Mouse (Mus musculus): ENCODE results near the gene Rpgrip1l. TPM values are rescaled to one million over a fixed set of nuclear protein-coding genes. Genes with fewer than 3 reads are reported as not detected.
A peak's percentile ranks its signal among the peaks of the same experiment; 100 is the strongest.

Rpgrip1l gene
- polyA plus RNA-seq, 1 experiment from 2014 or later, result 16.2 TPM

- no peak overlapping the region for H3K27ac ChIP-seq
- no peak for ATAC-seq (ENCODE audit: low FRiP score, low read depth)
- H3K27me3 ChIP-seq (replicated peaks), result no peaks in the 10 kb centered on the region
- H3K4me3 ChIP-seq, result no peak overlapping the region
- peaks cover 33% of the 10 kb centered on the region for H3K4me1 ChIP-seq
- no peak overlapping the region for H3K4me2 ChIP-seq (replicated peaks)
- 87% methylated on average over 6 of the region's 6 CpGs for WGBS
- no peaks in the 10 kb centered on the region for H3K9me3 ChIP-seq
- no peak overlapping the region for H3K9ac ChIP-seq
- no peaks in the 10 kb centered on the region for H3K36me3 ChIP-seq
Observed at GRCm38 (mm10) chr8:91326946-91327345, 13.9 kb upstream of the Rpgrip1l start.

GRCm38 (mm10) chr8:91326018-91326417, 13.0 kb upstream of the Rpgrip1l start:
- Histone ChIP-seq H3K27me3 (replicated peaks) (no peaks in the 10 kb centered on the region), H3K27ac (no peak overlapping the region), H3K4me1 (peaks cover 27% of the 10 kb centered on the region), H3K4me2 (replicated peaks) (no peak overlapping the region), H3K4me3 (no peak overlapping the region), H3K9ac (no peak overlapping the region), H3K9me3 (no peaks in the 10 kb centered on the region), H3K36me3 (no peaks in the 10 kb centered on the region)
- ATAC-seq (ENCODE audit: low FRiP score, low read depth), result no peak
- WGBS, result 82% methylated on average over 3 of the region's 3 CpGs

DNA sequence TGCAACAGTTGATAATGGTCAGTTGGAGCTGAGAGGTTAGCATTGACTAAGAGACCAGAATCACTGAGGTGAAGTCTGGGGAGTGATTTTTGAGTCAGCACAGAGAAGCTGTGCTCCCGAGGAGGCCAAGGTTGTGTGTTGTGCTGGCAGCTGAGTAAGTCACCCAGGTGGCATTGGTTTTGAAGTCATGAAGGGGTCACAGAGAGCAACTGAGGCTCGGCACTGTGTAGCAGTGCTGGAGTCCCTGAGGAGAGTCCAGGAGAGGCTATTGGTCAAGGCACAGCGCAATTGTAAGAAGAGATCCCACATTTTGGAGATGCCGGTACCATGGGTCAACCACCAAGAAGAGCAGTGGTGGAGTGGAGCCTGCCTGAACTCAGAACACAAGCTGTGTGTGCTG, 11.9 kb upstream of the Rpgrip1l start:
- WGBS, result 85% methylated on average over 4 of the region's 4 CpGs
- no peaks in the 10 kb centered on the region for H3K27me3 ChIP-seq (replicated peaks)
- H3K4me1 ChIP-seq, result peaks cover 22% of the 10 kb centered on the region
- H3K9ac ChIP-seq, result no peak overlapping the region
- ATAC-seq (ENCODE audit: low FRiP score, low read depth), result no peak
- H3K4me3 ChIP-seq, result no peak overlapping the region
- no peaks in the 10 kb centered on the region for H3K36me3 ChIP-seq
- no peaks in the 10 kb centered on the region for H3K9me3 ChIP-seq
- H3K4me2 ChIP-seq (replicated peaks), result no peak overlapping the region
- H3K27ac ChIP-seq, result no peak overlapping the region

DNA sequence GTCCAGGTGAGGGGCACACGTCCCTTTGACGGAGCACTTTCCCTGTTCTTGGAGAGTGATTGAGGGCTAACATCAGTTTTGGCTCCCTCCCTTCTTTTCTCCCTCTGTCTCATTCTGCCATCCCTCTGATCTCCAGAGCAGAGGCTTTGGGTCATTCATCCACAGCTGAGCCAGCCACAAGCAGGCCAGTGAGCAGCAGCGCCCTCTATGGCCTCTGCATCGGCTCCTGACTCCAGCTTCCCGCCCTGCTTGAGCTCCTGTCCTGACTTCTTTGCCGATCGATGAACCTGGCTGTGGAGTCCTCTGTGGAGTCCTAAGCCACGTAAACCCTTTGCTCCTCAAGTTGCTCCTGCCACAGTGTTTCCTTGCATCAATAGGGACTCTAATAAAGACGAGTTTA, 11.2 kb upstream of the Rpgrip1l start:
- ATAC-seq (ENCODE audit: low FRiP score, low read depth), result no peak
- Histone ChIP-seq H3K9ac (no peak overlapping the region), H3K27me3 (replicated peaks) (no peaks in the 10 kb centered on the region), H3K4me2 (replicated peaks) (no peak overlapping the region), H3K4me3 (no peak overlapping the region), H3K27ac (no peak overlapping the region), H3K4me1 (peaks cover 15% of the 10 kb centered on the region), H3K36me3 (no peaks in the 10 kb centered on the region), H3K9me3 (no peaks in the 10 kb centered on the region)
- WGBS, result 51% methylated on average over 9 of the region's 9 CpGs

DNA sequence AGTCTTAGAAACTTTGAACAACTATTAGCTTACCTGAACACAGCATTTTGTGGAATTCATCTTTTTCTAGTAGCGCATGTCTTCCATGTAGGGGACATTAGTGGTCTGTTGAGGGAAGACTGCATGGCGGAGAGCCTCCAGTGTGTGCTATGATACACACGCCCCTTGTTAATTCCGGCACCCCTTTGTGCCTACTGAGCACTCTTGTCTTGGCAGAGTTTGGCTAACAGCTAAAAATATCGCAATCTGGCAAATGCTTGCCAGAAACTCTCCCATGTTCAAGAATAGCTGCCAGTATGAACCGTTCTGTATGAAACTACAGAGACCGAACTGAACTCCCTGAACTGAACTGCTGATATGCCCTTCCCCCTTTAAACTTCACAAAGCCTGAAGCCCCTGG, 10.4 kb upstream of the Rpgrip1l start:
- H3K4me3 ChIP-seq, result no peak overlapping the region
- no peak for ATAC-seq (ENCODE audit: low FRiP score, low read depth)
- 82% methylated on average over 7 of the region's 7 CpGs for WGBS
- H3K27ac ChIP-seq, result no peak overlapping the region
- H3K4me2 ChIP-seq (replicated peaks), result no peak overlapping the region
- H3K9ac ChIP-seq, result no peak overlapping the region
- no peaks in the 10 kb centered on the region for H3K9me3 ChIP-seq
- H3K27me3 ChIP-seq (replicated peaks), result no peaks in the 10 kb centered on the region
- peaks cover 9% of the 10 kb centered on the region; the same call in 1 of the 2 replicates for H3K4me1 ChIP-seq
- no peaks in the 10 kb centered on the region for H3K36me3 ChIP-seq

- ATAC-seq (ENCODE audit: low FRiP score, low read depth), result no peak
- Histone ChIP-seq H3K9ac (no peak overlapping the region), H3K9me3 (no peaks in the 10 kb centered on the region), H3K27ac (no peak overlapping the region), H3K4me3 (no peak overlapping the region), H3K36me3 (no peaks in the 10 kb centered on the region), H3K4me1 (peaks cover 12% of the 10 kb centered on the region), H3K4me2 (replicated peaks) (no peak overlapping the region), H3K27me3 (replicated peaks) (no peaks in the 10 kb centered on the region)
- 78% methylated on average over 7 of the region's 7 CpGs for WGBS
Observed at GRCm38 (mm10) chr8:91318938-91319729, 6.1 kb upstream of the Rpgrip1l start.

DNA sequence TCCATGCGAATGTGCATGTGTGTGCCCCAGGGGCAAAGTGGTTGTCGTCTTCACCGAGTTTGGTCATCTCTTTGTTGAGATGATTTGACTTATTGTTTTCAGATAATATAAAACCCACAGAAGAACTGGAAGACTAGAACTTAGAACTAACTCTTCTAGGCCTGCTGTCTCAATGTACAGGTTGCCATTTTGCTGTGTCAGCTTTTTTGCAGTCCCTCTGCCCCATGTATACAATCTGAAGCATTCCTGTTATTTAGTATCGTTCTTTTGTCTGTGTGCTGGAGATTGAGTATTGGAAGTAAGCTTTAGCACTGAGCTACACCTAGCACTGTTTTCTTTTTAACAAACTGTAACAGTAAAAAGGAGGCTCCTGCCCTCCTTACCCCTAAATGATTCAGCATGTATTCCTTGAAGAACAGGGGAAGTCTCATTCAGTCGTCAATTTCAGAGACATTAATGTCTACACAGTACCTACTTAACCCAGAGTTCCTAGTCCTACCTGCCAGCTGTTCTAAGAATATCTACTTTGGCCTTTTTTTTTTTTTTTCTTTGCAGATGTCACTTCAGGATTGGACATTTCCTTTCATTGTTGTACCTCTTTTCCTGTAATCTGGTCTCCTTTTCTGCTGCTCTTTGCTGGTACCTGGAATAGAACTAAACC, 4.6 kb upstream of the Rpgrip1l start:
- Histone ChIP-seq H3K9ac (no peak overlapping the region), H3K27ac (no peak overlapping the region), H3K9me3 (no peaks in the 10 kb centered on the region), H3K36me3 (no peaks in the 10 kb centered on the region), H3K27me3 (replicated peaks) (no peaks in the 10 kb centered on the region), H3K4me1 (peaks cover 16% of the 10 kb centered on the region), H3K4me3 (no peak overlapping the region), H3K4me2 (replicated peaks) (no peak overlapping the region)
- 90% methylated on average over 5 of the region's 5 CpGs for WGBS
- no peak for ATAC-seq (ENCODE audit: low FRiP score, low read depth)

GRCm38 (mm10) chr8:91312342-91312741, 720 bp downstream of the Rpgrip1l start:
- no peaks in the 10 kb centered on the region for H3K9me3 ChIP-seq

DNA sequence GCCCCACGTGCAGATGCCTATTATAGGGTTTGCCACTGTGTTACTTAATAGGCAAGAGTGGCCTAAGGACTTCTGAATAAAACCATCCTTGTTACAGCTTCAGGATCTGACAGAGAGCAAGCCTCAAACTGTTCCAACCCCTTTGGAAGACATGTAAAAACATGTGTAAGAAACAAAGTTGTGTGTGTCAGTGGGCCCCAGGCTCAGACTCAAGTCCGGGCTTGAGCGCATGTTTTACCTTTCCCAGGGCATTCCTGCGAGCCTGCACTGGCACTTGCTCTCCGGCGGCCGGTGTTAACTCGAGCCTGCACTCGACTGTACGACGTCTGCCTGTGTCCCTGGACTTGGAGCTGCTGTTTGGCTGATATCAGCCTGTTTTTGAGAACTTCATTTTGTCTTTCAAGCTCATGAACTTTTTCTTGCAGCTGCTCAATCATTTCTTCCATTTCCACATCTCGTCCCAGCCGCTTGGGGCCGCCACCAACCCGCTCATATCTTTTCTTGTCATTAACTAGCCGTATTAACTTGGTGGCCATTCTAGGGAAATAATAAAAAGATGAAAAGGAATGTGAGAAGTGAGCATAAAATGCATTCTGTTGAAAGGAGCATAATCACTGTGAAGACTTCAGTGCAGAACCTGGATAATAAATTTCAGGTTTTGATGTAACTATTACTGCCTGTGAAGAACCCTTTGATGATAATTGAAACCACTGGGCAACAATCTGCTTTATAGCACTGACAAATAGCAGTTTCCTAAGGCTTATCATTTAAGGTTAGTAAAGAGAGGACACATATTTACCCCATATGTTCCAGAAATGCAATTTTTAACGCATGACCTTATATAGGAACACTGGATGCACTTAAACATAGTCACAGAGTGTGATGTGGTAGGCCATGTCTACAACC, 8.3 kb downstream of the Rpgrip1l start:
- ATAC-seq (ENCODE audit: low FRiP score, low read depth), result no peak
- Histone ChIP-seq H3K4me3 (no peak overlapping the region), H3K9ac (no peak overlapping the region), H3K36me3 (peaks cover 15% of the 10 kb centered on the region), H3K27ac (no peak overlapping the region), H3K4me1 (no peaks in the 10 kb centered on the region), H3K27me3 (replicated peaks) (no peaks in the 10 kb centered on the region), H3K9me3 (no peaks in the 10 kb centered on the region), H3K4me2 (replicated peaks) (no peak overlapping the region)
- 79% methylated on average over 17 of the region's 17 CpGs for WGBS

More at GRCm38 (mm10) chr8:91312342-91312741, 720 bp downstream of the Rpgrip1l start:
- Histone ChIP-seq H3K4me2 (replicated peaks) (peak overlapping the region; percentile 87), H3K4me1 (peaks cover 21% of the 10 kb centered on the region), H3K9ac (peak overlapping the region; percentile 54; the same call in 1 of the 2 replicates), H3K36me3 (0 out of 2 replicates have a peak, but pooled peaks cover 3% of the 10 kb centered on the region), H3K27ac (no peak overlapping the region), H3K4me3 (peak overlapping the region; percentile 70), H3K27me3 (replicated peaks) (no peaks in the 10 kb centered on the region)
- no peak for ATAC-seq (ENCODE audit: low FRiP score, low read depth)
- 85% methylated on average over 2 of the region's 2 CpGs for whole genome bisulfite sequencing

DNA sequence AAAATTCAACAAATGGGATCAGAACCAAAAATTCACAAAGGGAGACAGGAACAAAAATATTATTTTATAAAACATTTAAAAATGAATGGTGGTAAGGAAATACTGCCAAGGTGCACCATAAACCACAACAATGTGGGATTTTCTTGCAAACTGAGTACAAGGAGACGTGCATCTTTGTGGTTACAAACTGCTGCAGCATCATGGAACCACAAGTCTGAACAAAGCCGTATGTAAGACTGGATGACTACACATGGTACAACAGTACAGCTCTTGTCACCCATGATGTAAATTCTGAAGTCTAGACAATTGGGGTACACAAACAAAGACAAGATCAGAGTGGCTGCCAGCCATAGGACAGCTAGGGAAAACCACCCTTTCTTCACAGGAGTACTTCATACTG, 14.4 kb downstream of the Rpgrip1l start:
- no peak for ATAC-seq (ENCODE audit: low FRiP score, low read depth)
- Histone ChIP-seq H3K4me3 (no peak overlapping the region), H3K9me3 (no peaks in the 10 kb centered on the region), H3K4me2 (replicated peaks) (no peak overlapping the region), H3K27me3 (replicated peaks) (no peaks in the 10 kb centered on the region), H3K27ac (no peak overlapping the region), H3K9ac (no peak overlapping the region), H3K4me1 (no peaks in the 10 kb centered on the region), H3K36me3 (peaks cover 8% of the 10 kb centered on the region; the same call in 1 of the 2 replicates)
- WGBS, result 89% methylated on average over 2 of the region's 2 CpGs

GRCm38 (mm10) chr8:91295786-91296185, 17.3 kb downstream of the Rpgrip1l start:
- H3K4me1 ChIP-seq, result no peaks in the 10 kb centered on the region
- 91% methylated on average over 5 of the region's 5 CpGs for WGBS
- no peak for ATAC-seq (ENCODE audit: low FRiP score, low read depth)
- H3K36me3 ChIP-seq, result no peaks in the 10 kb centered on the region
- H3K4me3 ChIP-seq, result no peak overlapping the region
- no peaks in the 10 kb centered on the region for H3K27me3 ChIP-seq (replicated peaks)
- H3K27ac ChIP-seq, result no peak overlapping the region
- H3K9ac ChIP-seq, result no peak overlapping the region
- H3K9me3 ChIP-seq, result no peaks in the 10 kb centered on the region
- no peak overlapping the region for H3K4me2 ChIP-seq (replicated peaks)

GRCm38 (mm10) chr8:91290576-91290975, 22.5 kb downstream of the Rpgrip1l start:
- Histone ChIP-seq H3K4me2 (replicated peaks) (no peak overlapping the region), H3K4me3 (no peak overlapping the region), H3K27ac (no peak overlapping the region), H3K36me3 (no peaks in the 10 kb centered on the region), H3K9ac (no peak overlapping the region), H3K4me1 (no peaks in the 10 kb centered on the region), H3K27me3 (replicated peaks) (no peaks in the 10 kb centered on the region), H3K9me3 (no peaks in the 10 kb centered on the region)
- WGBS, result 87% methylated on average over 4 of the region's 4 CpGs
- no peak for ATAC-seq (ENCODE audit: low FRiP score, low read depth)
